Mouse (Mus musculus): ENCODE results near the gene Olfr715.

DNA sequence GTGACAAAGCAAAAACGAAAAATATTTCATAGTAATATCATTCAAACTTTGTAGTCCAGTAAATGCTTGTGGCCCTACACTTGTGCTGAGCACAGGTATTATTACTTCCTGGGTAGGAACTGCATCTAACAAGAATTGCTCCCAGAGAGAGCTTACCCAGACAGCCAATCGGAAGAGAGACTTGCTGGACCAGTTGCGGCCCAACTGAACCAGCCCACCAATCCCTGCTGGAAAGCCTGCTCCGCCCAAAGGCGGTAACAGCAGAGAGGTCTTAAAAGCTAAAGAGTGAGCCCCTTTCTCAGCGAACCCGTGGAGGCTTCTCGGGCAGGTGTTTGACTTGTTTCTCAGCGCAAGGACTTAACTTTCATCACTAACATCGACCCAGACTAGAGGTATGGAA, 35.8 kb upstream of the Olfr715 start, which contains the start of gene Nlrp14:
- TF ChIP-seq EP300 (IDR thresholded peaks at IDR 0.05; ENCODE audit: low read depth) (no peak), CTCF (IDR thresholded peaks at IDR 0.05; ENCODE audit: low read depth) (no peak)
